Mouse (Mus musculus): Measurements from ENCODE around the gene Nod2. TPM values are rescaled to one million over a fixed set of nuclear protein-coding genes. Genes with fewer than 3 reads are reported as not detected.
A peak's percentile ranks its signal among the peaks of the same experiment; 100 is the strongest.

Nod2 gene
- polyA plus RNA-seq, 1 experiment from 2014 or later: 0.17 TPM

DNA sequence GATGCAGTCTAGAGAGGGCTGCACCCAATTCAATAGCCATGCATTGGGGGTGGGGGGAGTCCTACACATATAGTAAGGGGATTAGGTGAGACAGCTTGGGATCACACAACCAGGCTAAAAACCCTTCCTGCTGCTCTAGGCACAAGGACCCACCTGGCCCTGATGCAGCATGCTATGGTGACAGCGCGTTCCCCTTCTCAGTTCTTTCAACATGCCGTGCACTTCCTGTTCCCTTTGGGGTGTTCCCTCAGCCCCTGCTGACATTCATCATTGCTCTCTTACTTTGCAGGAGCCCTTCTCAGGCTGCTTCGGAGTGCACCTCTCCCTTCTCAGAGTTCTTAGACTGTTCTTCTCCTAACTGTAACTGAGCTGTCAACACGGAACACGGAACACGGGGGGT is 47.2 kb downstream of the Nod2 start:
- no peak for ATAC-seq (replicated peaks; ENCODE audit: insufficient number of reproducible peaks, low FRiP score, low TSS enrichment, low read depth)
- WGBS: 69% methylated on average over 7 of the region's 7 CpGs
- H3K9me3 ChIP-seq (replicated peaks; ENCODE audit: control insufficient read depth, low read length): no peaks in the 10 kb centered on the region
- DNase-seq (ENCODE audit: low spot score): no peak
- no peaks in the 10 kb centered on the region for H3K4me1 ChIP-seq (ENCODE audit: control insufficient read depth, insufficient read depth, low read length)
- H3K4me2 ChIP-seq (ENCODE audit: low read depth, low read length): no peak overlapping the region
- H3K4me3 ChIP-seq (ENCODE audit: low read depth, low read length): no peak overlapping the region
- H3K36me3 ChIP-seq (replicated peaks; ENCODE audit: control insufficient read depth, insufficient read depth, low read depth, low read length): no peaks in the 10 kb centered on the region
- H3K9ac ChIP-seq (replicated peaks; ENCODE audit: low read length): no peak overlapping the region
- H3K27ac ChIP-seq (replicated peaks; ENCODE audit: low read depth, low read length): no peak overlapping the region
- no peaks in the 10 kb centered on the region for H3K27me3 ChIP-seq (ENCODE audit: control insufficient read depth, insufficient read depth, low read length)

GRCm38 (mm10) chr8:88696228-88696627 is 49.1 kb downstream of the Nod2 start:
- H3K9ac ChIP-seq (replicated peaks; ENCODE audit: low read length): no peak overlapping the region
- H3K9me3 ChIP-seq (replicated peaks; ENCODE audit: control insufficient read depth, low read length): no peaks in the 10 kb centered on the region
- 24% methylated on average over 7 of the region's 7 CpGs for WGBS
- ATAC-seq (replicated peaks; ENCODE audit: insufficient number of reproducible peaks, low FRiP score, low TSS enrichment, low read depth) (peak; percentile 4; the same call in 1 of the 2 replicates), DNase-seq (ENCODE audit: low spot score) (no peak)
- H3K27ac ChIP-seq (replicated peaks; ENCODE audit: low read depth, low read length): no peak overlapping the region
- H3K4me2 ChIP-seq (ENCODE audit: low read depth, low read length): peak overlapping the region; percentile 30; the same call in 1 of the 2 replicates
- no peaks in the 10 kb centered on the region for H3K4me1 ChIP-seq (ENCODE audit: control insufficient read depth, insufficient read depth, low read length)
- H3K27me3 ChIP-seq (ENCODE audit: control insufficient read depth, insufficient read depth, low read length): no peaks in the 10 kb centered on the region
- H3K4me3 ChIP-seq (ENCODE audit: low read depth, low read length): peak overlapping the region; percentile 75; the same call in 1 of the 2 replicates
- H3K36me3 ChIP-seq (replicated peaks; ENCODE audit: control insufficient read depth, insufficient read depth, low read depth, low read length): no peaks in the 10 kb centered on the region

DNA sequence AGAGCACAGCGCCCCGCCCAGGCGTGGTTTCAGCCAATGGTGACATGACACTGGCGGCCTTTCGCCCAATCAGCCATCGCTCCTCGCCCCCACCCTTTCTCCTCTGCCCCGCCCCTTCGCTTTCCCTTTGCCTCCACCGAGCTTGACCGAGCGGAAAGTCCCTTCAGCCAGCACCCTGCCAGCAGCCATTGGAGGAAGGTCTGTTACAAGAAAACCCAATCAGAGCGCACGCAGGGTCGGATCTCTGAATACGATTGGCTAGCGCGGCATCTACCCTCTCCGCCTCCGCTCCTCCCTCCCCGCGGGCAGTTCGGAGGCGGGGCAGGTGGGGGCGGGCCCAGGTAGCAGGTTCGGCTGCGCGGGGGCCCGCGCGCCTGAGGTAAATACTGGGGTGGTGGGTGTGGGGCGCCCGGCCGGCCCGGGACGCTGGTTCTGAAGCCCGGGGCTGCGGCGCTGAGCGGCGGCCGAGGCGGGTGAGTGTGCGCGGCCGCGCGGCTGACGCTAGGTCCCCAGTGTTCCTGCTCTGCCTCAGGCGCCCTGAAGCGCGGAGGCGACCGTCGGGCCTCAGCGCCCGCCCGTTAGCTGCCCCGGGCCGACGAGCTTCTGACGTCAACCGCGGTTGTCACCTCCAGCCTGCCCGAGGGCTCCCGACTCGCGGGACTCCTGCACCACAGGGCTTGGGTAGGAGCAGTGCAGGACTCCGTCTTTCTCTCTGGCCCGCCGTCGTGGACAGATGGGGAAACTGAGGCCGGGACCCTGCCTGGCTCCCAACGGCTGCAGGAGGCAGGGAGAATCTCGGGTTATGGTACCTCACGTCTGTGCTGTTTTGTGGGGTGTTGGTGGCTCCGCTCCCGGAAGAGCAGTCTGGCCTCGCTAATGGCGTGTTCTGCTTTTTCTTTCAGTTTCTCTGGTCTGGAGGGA is 49.9 kb downstream of the Nod2 start, which contains the start of gene Cyld:
Gene Cyld (plus strand): TSS at position 308 of the 921 bp plus-strand sequence.
- Histone ChIP-seq H3K27ac (replicated peaks; ENCODE audit: low read depth, low read length) (no peak within 1 kb of the TSS), H3K9ac (replicated peaks; ENCODE audit: low read length) (peak within 1 kb of the TSS; percentile 64), H3K4me2 (ENCODE audit: low read depth, low read length) (peak within 1 kb of the TSS; percentile 84), H3K4me1 (ENCODE audit: control insufficient read depth, insufficient read depth, low read length) (no peaks in the 10 kb centered on the region), H3K36me3 (replicated peaks; ENCODE audit: control insufficient read depth, insufficient read depth, low read depth, low read length) (no peaks in the 10 kb centered on the region), H3K27me3 (ENCODE audit: control insufficient read depth, insufficient read depth, low read length) (no peaks in the 10 kb centered on the region), H3K4me3 (ENCODE audit: low read depth, low read length) (peak within 1 kb of the TSS; percentile 75), H3K9me3 (replicated peaks; ENCODE audit: control insufficient read depth, low read length) (no peaks in the 10 kb centered on the region)
- ATAC-seq (replicated peaks; ENCODE audit: insufficient number of reproducible peaks, low FRiP score, low TSS enrichment, low read depth) (peak; percentile 99), DNase-seq (ENCODE audit: low spot score) (peak; percentile 99)
- WGBS: under 1% methylated on average over 66 of the region's 80 CpGs

GRCm38 (mm10) chr8:88697642-88698031 is 50.5 kb downstream of the Nod2 start:
- Histone ChIP-seq H3K4me3 (ENCODE audit: low read depth, low read length) (peak overlapping the region; percentile 75), H3K27me3 (ENCODE audit: control insufficient read depth, insufficient read depth, low read length) (no peaks in the 10 kb centered on the region), H3K4me2 (ENCODE audit: low read depth, low read length) (peak overlapping the region; percentile 84), H3K36me3 (replicated peaks; ENCODE audit: control insufficient read depth, insufficient read depth, low read depth, low read length) (no peaks in the 10 kb centered on the region), H3K9ac (replicated peaks; ENCODE audit: low read length) (peak overlapping the region; percentile 64), H3K9me3 (replicated peaks; ENCODE audit: control insufficient read depth, low read length) (no peaks in the 10 kb centered on the region), H3K4me1 (ENCODE audit: control insufficient read depth, insufficient read depth, low read length) (no peaks in the 10 kb centered on the region), H3K27ac (replicated peaks; ENCODE audit: low read depth, low read length) (no peak overlapping the region)
- ATAC-seq (replicated peaks; ENCODE audit: insufficient number of reproducible peaks, low FRiP score, low TSS enrichment, low read depth) (no peak), DNase-seq (ENCODE audit: low spot score) (no peak)
- WGBS: 21% methylated on average over 4 of the region's 4 CpGs

DNA sequence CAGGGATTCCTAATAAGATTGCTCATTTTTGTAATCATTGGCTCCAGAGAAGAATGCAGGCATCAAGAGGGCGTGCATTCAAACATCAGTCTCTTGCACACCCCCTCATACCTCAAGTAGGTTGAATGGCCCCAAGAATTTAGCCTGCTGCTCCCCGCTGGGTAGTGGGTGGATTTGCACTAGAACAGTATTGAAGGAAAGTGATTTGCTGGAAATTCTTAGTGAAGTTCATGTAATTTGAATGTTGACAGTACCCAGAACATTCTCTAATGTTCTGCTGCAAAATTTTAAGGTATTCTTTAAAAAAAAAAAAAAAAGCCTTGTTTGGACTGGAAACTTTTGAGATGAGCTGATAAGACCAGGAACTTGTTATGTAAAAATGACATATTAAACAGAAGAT is 50.9 kb downstream of the Nod2 start:
- ATAC-seq (replicated peaks; ENCODE audit: insufficient number of reproducible peaks, low FRiP score, low TSS enrichment, low read depth) (no peak), DNase-seq (ENCODE audit: low spot score) (no peak)
- Histone ChIP-seq H3K36me3 (replicated peaks; ENCODE audit: control insufficient read depth, insufficient read depth, low read depth, low read length) (no peaks in the 10 kb centered on the region), H3K9me3 (replicated peaks; ENCODE audit: control insufficient read depth, low read length) (no peaks in the 10 kb centered on the region), H3K9ac (replicated peaks; ENCODE audit: low read length) (no peak overlapping the region), H3K4me1 (ENCODE audit: control insufficient read depth, insufficient read depth, low read length) (no peaks in the 10 kb centered on the region), H3K4me3 (ENCODE audit: low read depth, low read length) (no peak overlapping the region), H3K27me3 (ENCODE audit: control insufficient read depth, insufficient read depth, low read length) (no peaks in the 10 kb centered on the region), H3K4me2 (ENCODE audit: low read depth, low read length) (peak overlapping the region; percentile 84; the same call in 1 of the 2 replicates), H3K27ac (replicated peaks; ENCODE audit: low read depth, low read length) (no peak overlapping the region)
- 51% methylated on average over 2 of the region's 2 CpGs for WGBS

GRCm38 (mm10) chr8:88701611-88702010 is 54.5 kb downstream of the Nod2 start:
- no peak overlapping the region for H3K9ac ChIP-seq (replicated peaks; ENCODE audit: low read length)
- no peaks in the 10 kb centered on the region for H3K9me3 ChIP-seq (replicated peaks; ENCODE audit: control insufficient read depth, low read length)
- H3K4me2 ChIP-seq (ENCODE audit: low read depth, low read length): no peak overlapping the region
- H3K4me1 ChIP-seq (ENCODE audit: control insufficient read depth, insufficient read depth, low read length): no peaks in the 10 kb centered on the region
- DNase-seq (ENCODE audit: low spot score) (no peak), ATAC-seq (replicated peaks; ENCODE audit: insufficient number of reproducible peaks, low FRiP score, low TSS enrichment, low read depth) (no peak)
- H3K27ac ChIP-seq (replicated peaks; ENCODE audit: low read depth, low read length): no peak overlapping the region
- no peaks in the 10 kb centered on the region for H3K36me3 ChIP-seq (replicated peaks; ENCODE audit: control insufficient read depth, insufficient read depth, low read depth, low read length)
- WGBS: 37% methylated on average over 2 of the region's 2 CpGs
- H3K4me3 ChIP-seq (ENCODE audit: low read depth, low read length): no peak overlapping the region
- H3K27me3 ChIP-seq (ENCODE audit: control insufficient read depth, insufficient read depth, low read length): no peaks in the 10 kb centered on the region

DNA sequence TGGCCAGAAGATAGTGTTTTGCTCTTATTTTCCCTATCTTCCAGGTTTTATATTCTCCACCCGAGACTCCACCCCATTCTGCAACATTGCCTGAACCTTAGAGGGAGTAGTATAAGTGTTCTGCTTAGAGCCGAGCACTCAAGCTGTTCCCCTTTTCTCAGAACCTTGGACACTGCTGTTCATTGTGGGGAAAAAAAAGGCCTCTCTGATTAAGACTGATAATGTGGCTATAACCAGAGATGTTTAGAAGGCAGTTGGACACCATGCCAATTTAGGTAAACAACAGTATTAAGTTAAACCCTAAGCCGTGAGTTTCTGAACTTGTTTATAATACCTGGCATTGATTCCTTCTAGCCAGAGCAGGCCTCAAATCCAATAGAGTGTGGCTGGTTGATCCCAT is 55.7 kb downstream of the Nod2 start:
- Histone ChIP-seq H3K9me3 (replicated peaks; ENCODE audit: control insufficient read depth, low read length) (no peaks in the 10 kb centered on the region), H3K27ac (replicated peaks; ENCODE audit: low read depth, low read length) (no peak overlapping the region), H3K4me3 (ENCODE audit: low read depth, low read length) (no peak overlapping the region), H3K4me1 (ENCODE audit: control insufficient read depth, insufficient read depth, low read length) (no peaks in the 10 kb centered on the region), H3K9ac (replicated peaks; ENCODE audit: low read length) (no peak overlapping the region), H3K36me3 (replicated peaks; ENCODE audit: control insufficient read depth, insufficient read depth, low read depth, low read length) (no peaks in the 10 kb centered on the region), H3K27me3 (ENCODE audit: control insufficient read depth, insufficient read depth, low read length) (no peaks in the 10 kb centered on the region), H3K4me2 (ENCODE audit: low read depth, low read length) (no peak overlapping the region)
- ATAC-seq (replicated peaks; ENCODE audit: insufficient number of reproducible peaks, low FRiP score, low TSS enrichment, low read depth) (no peak), DNase-seq (ENCODE audit: low spot score) (no peak)
- 87% methylated on average over 3 of the region's 3 CpGs for WGBS

- Histone ChIP-seq H3K9ac (replicated peaks; ENCODE audit: low read length) (no peak overlapping the region), H3K9me3 (replicated peaks; ENCODE audit: control insufficient read depth, low read length) (no peaks in the 10 kb centered on the region), H3K4me1 (ENCODE audit: control insufficient read depth, insufficient read depth, low read length) (no peaks in the 10 kb centered on the region), H3K4me3 (ENCODE audit: low read depth, low read length) (no peak overlapping the region), H3K4me2 (ENCODE audit: low read depth, low read length) (no peak overlapping the region), H3K27ac (replicated peaks; ENCODE audit: low read depth, low read length) (no peak overlapping the region), H3K36me3 (replicated peaks; ENCODE audit: control insufficient read depth, insufficient read depth, low read depth, low read length) (no peaks in the 10 kb centered on the region), H3K27me3 (ENCODE audit: control insufficient read depth, insufficient read depth, low read length) (no peaks in the 10 kb centered on the region)
- DNase-seq (ENCODE audit: low spot score): no peak
- WGBS: 92% methylated on average over 2 of the region's 2 CpGs
- no peak for ATAC-seq (replicated peaks; ENCODE audit: insufficient number of reproducible peaks, low FRiP score, low TSS enrichment, low read depth)
Measured at GRCm38 (mm10) chr8:88723256-88723963, 76.3 kb downstream of the Nod2 start.

Measured in embryonic facial prominence, embryonic 11.5 days (tissue).